Mouse (Mus musculus) heart, postnatal 4 days (tissue): Measurements from ENCODE around the gene Peg12. TPM values are rescaled to one million over a fixed set of nuclear protein-coding genes. Genes with fewer than 3 reads are reported as not detected.

Experiments used
- total RNA-seq, 2 experiments: library from RNA; stranded (reverse); gene quantifications; 2 replicates each; pipeline ENCODE4 v1.2.3; 2021

Gene Peg12
- total RNA-seq, 2 experiments from 2014 or later = 5.4 to 5.6 TPM

Other genes starting within 250 kb of the Peg12 start
- gene Ndn, start 117.9 kb downstream of the Peg12 start, total RNA-seq = 10 to 100 TPM; 17.9 to 18.9 TPM
- gene Magel2, start 87.5 kb downstream of the Peg12 start, total RNA-seq = under 1 TPM; 0.33 to 0.41 TPM
- 1 to 10 TPM; 1.2 to 1.6 TPM for gene Mkrn3, start 44.4 kb downstream of the Peg12 start, total RNA-seq